Mouse (Mus musculus) retina, postnatal 7 days (tissue): ENCODE data around the gene Prss3.
"Not testable (repeated sequence)": the region's sequence is repeated elsewhere in the genome, so short reads cannot be mapped to it uniquely, and the experiment has no call there.

ENCODE experiments used
- DNase-seq: peaks from one replicate; pipeline ENCODE4 v3.0.0-alpha.2; 2012; ENCODE audit warnings: low read depth, low spot score

Gene Prss3

GRCm38 (mm10) chr6:41377578-41377977 lies at the start of gene Prss3:
Gene Prss3, minus strand, starts transcription at chr6:41377678.
- not testable (repeated sequence) for DNase-seq

GRCm38 (mm10) chr6:41392056-41392455 lies 14.6 kb upstream of the Prss3 start, which contains the start of gene Gm5771:
Gene Gm5771, plus strand, starts transcription at chr6:41392356.
- not testable (repeated sequence) for DNase-seq

GRCm38 (mm10) chr6:41391640-41392039 lies 14.2 kb upstream of the Prss3 start:
- not testable (repeated sequence) for DNase-seq

- no peak for DNase-seq
Observed at GRCm38 (mm10) chr6:41386781-41387180, 9.3 kb upstream of the Prss3 start.

- DNase-seq: not testable (repeated sequence)
Observed at GRCm38 (mm10) chr6:41373772-41374171, 3.7 kb downstream of the Prss3 start.

DNA sequence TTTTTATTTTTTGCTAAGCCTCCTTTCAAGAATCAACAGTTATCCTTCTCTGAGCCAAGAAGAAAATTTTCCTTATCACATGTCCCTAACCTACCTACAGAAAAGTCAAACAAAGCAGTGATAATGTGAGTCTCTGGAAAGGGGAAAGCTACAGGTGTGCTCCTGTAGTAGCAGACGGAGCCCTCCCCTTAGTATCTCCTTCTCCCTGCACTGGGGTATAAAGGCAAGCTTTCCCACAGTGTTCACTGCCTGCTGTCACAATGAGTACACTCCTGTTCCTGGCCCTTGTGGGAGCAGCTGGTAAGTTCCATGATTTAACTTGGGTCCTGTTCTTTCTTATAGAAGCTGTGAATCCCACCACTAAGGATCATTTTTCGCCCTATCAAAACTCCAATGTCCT lies 23.5 kb downstream of the Prss3 start, which contains the start of gene Try10:
TSS of gene Try10 (plus strand) at position 174 of the 400 bp plus-strand sequence.
- no peak for DNase-seq
